Mouse (Mus musculus) bone marrow macrophage, adult 2 months (primary cell): ENCODE results near the gene Kdm4b.

Source experiments
- CTCF ChIP-seq: IDR thresholded peaks from 2 replicates; pipeline ENCODE4 v1.5.1; 2012; ENCODE audit warnings: low read depth, mild to moderate bottlenecking, low read length, moderate library complexity
- POLR2A ChIP-seq: IDR thresholded peaks from 2 replicates; pipeline ENCODE4 v1.6.1; 2012; ENCODE audit warnings: mild to moderate bottlenecking, low read depth, low read length, borderline replicate concordance

- TF ChIP-seq CTCF (no peak), POLR2A (no peak)
Measured at GRCm38 (mm10) chr17:56303160-56303846, 22.6 kb upstream of the Kdm4b start, which contains the start of gene Uhrf1.
